Mouse (Mus musculus): ENCODE data around the gene Pfdn2. TPM values are rescaled to one million over a fixed set of nuclear protein-coding genes. Genes with fewer than 3 reads are reported as not detected.

Gene Pfdn2
- polyA plus RNA-seq, 1 experiment from 2014 or later: 46.2 TPM

DNA sequence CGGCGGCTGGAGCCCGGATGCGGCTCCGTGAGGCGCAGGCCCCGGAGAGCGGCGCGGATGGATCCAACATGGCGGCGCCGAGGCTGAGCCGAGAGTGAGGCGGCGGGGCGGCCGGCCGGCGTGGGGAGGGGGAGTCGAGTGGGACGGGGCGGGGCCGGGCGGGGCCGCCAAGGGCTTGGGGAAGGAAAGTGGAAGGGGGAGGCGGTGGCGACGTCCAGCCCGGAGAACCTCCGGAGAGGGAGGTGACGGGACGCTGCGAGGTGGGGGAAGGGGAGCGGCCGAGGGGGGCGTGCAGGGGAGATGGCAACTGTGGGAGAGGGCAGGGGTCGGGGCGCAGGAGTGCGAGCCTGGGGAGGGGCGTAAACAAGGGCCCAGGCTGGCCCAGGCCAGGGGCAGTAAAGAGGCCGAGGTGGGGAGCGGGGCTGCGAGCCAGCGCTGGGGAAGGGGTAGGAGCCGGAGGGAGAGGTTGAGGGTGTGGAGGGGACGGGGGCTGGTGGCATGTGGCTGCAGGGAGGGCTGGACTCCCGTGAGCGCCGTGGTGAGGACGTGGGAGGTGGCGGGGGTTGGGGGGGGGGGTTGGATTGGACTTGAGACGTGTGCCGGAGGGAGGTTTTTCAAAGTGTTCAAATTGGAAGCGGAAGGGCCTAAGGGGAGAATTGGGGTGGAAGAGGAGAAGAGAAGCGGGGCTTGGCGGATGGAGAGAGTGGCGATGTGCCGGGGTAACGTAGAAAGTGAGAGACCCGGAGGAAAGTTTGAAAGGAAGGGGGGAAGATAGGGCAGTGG lies 15.8 kb upstream of the Pfdn2 start:
- Histone ChIP-seq H3K4me3 (ENCODE audit: low read depth, low read length) (peak overlapping the region; percentile 91), H3K9ac (replicated peaks) (peak overlapping the region; percentile 93), H3K27ac (ENCODE audit: low read depth) (peak overlapping the region; percentile 99), H3K9me3 (ENCODE audit: low read length) (no peaks in the 10 kb centered on the region), H3K27me3 (ENCODE audit: insufficient read depth, low read length) (no peaks in the 10 kb centered on the region), H3K36me3 (replicated peaks; ENCODE audit: insufficient read depth, low read length) (0 out of 2 replicates have a peak, but pooled peaks cover 2% of the 10 kb centered on the region), H3K4me1 (ENCODE audit: insufficient read depth) (peaks cover 24% of the 10 kb centered on the region), H3K4me2 (ENCODE audit: low read depth, low read length) (peak overlapping the region; percentile 93)
- DNase-seq (no peak), ATAC-seq (peak; percentile 18)
- TF ChIP-seq EP300 (IDR thresholded peaks at IDR 0.05; ENCODE audit: low read depth): no peak
- TF ChIP-seq CTCF (IDR thresholded peaks at IDR 0.05; ENCODE audit: low read depth): no peak
- under 1% methylated on average over 51 of the region's 61 CpGs for WGBS (ENCODE audit: insufficient replicate concordance)

DNA sequence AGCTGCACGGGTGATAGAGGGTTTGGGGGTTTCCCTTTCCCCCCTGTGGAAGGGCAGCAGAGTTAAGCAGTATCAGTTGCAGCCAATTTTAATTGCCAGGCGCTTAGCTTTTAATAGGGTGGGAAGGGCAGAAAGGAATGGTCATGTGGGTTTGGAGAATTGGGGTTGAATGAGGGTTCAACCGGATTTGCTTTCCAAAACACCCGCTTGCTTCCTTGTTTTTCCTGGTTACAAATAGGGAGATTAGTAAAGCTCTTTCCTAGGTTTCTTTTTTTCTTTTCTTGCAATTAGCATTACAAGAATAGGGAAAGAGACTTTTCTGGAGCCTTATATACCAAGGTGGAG lies 15.3 kb upstream of the Pfdn2 start:
- H3K4me3 ChIP-seq (ENCODE audit: low read depth, low read length): peak overlapping the region; percentile 91
- WGBS (ENCODE audit: insufficient replicate concordance): under 1% methylated on average over 4 of the region's 4 CpGs
- H3K27me3 ChIP-seq (ENCODE audit: insufficient read depth, low read length): no peaks in the 10 kb centered on the region
- TF ChIP-seq CTCF (IDR thresholded peaks at IDR 0.05; ENCODE audit: low read depth): no peak
- no peak for TF ChIP-seq EP300 (IDR thresholded peaks at IDR 0.05; ENCODE audit: low read depth)
- peak overlapping the region; percentile 99 for H3K27ac ChIP-seq (ENCODE audit: low read depth)
- ATAC-seq (no peak), DNase-seq (no peak)
- H3K4me1 ChIP-seq (ENCODE audit: insufficient read depth): peaks cover 24% of the 10 kb centered on the region
- peak overlapping the region; percentile 93 for H3K4me2 ChIP-seq (ENCODE audit: low read depth, low read length)
- H3K9me3 ChIP-seq (ENCODE audit: low read length): no peaks in the 10 kb centered on the region
- peak overlapping the region; percentile 93 for H3K9ac ChIP-seq (replicated peaks)
- H3K36me3 ChIP-seq (replicated peaks; ENCODE audit: insufficient read depth, low read length): 0 out of 2 replicates have a peak, but pooled peaks cover 2% of the 10 kb centered on the region

DNA sequence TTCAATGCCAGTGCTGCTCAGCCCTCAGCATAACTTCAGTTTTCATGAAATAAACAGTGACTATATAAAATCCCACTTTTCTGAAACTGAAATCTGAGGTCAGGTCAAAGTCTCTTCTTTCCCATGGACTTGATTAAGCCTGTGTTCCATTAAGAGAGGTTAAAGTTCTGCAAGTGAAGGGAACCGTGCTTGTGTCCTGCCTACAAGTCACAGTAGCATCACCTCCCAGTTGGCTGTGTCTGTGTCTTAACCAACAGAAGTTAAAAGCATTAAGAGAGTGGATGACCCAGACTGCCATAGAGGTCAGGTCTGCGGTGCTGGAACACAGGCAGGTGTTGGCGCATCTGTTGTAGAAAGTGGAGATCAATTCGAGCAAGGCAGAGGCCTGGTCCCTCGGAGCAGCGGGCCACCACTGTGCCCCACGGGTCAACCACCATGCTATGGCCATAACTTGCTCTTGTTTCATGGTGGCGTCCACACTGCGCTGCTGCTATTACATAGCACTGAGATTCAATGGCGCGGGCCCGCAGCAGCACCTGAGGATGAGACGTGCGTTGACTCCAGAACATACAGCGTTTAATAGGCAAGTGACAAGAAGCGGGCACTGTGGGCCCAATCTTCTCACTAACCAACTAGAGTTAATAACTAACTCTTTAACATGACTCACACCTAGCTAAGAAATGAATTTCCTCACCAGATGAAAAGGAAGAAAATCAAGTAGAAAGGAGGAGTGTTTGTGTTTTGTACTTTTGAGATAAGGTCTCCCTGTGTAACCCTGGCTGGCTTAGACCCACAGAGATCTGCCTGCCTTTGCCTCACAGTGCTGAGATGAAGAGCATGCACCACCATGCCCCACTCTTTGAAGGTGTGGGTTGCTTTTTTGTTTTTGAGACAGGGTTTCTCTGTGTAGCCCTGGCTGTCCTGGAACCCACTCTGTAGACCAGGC lies 2.9 kb upstream of the Pfdn2 start:
- DNase-seq (no peak), ATAC-seq (no peak)
- no peak overlapping the region for H3K4me2 ChIP-seq (ENCODE audit: low read depth, low read length)
- peaks cover 40% of the 10 kb centered on the region for H3K36me3 ChIP-seq (replicated peaks; ENCODE audit: insufficient read depth, low read length)
- TF ChIP-seq EP300 (IDR thresholded peaks at IDR 0.05; ENCODE audit: low read depth) (no peak), CTCF (IDR thresholded peaks at IDR 0.05; ENCODE audit: low read depth) (no peak)
- H3K27ac ChIP-seq (ENCODE audit: low read depth): 0 out of 2 replicates have a peak overlapping the region, but pooled peaks have one; percentile 50
- H3K9me3 ChIP-seq (ENCODE audit: low read length): no peaks in the 10 kb centered on the region; the same call in 1 of the 2 replicates
- no peak overlapping the region for H3K4me3 ChIP-seq (ENCODE audit: low read depth, low read length)
- WGBS (ENCODE audit: insufficient replicate concordance): 88% methylated on average over 16 of the region's 16 CpGs
- no peaks in the 10 kb centered on the region for H3K27me3 ChIP-seq (ENCODE audit: insufficient read depth, low read length)
- no peak overlapping the region for H3K9ac ChIP-seq (replicated peaks)
- peaks cover 15% of the 10 kb centered on the region for H3K4me1 ChIP-seq (ENCODE audit: insufficient read depth)

DNA sequence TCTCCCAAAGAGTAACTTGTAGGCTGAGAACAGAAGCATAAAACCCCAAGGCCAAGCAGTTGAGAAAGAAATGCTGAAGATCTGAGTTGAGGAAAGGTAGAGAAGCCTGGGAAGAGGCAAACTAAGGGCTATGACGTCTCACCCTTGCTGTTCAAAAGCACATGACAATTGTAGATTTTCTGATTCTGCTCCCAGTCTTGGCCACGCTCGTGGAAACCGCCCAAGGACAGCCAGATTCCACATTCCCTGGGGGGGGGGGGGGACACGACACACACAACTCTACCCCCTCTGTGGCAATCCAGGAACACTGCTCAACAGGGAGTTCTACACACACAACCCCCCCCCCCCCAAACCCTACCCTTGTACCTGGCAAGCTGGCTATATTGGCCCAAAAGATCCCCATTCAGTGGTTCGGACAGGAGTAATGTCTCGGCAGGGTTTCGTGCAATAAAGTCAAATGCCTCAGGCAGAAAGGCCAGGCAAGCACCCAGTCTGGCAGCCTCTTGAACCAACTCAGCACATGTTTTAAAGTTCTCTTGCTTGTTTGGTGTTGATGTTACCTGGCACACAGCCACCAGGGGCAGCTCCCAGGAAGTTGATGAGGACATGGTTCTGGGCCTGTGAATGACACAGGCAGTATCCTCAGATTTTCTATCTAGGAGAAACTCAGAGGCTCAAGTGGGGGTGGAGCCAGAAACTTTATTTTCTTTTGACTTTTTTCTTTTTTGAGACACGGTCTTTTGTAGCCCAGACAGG lies 1.4 kb upstream of the Pfdn2 start:
- DNase-seq (peak; percentile 71), ATAC-seq (peak; percentile 72)
- Histone ChIP-seq H3K27me3 (ENCODE audit: insufficient read depth, low read length) (no peaks in the 10 kb centered on the region), H3K4me3 (ENCODE audit: low read depth, low read length) (peak overlapping the region; percentile 85; the same call in 1 of the 2 replicates), H3K36me3 (replicated peaks; ENCODE audit: insufficient read depth, low read length) (peaks cover 31% of the 10 kb centered on the region), H3K27ac (ENCODE audit: low read depth) (peak overlapping the region; percentile 50), H3K4me1 (ENCODE audit: insufficient read depth) (peaks cover 19% of the 10 kb centered on the region), H3K9me3 (ENCODE audit: low read length) (no peaks in the 10 kb centered on the region; the same call in 1 of the 2 replicates), H3K9ac (replicated peaks) (no peak overlapping the region), H3K4me2 (ENCODE audit: low read depth, low read length) (peak overlapping the region; percentile 74)
- WGBS (ENCODE audit: insufficient replicate concordance): 61% methylated on average over 8 of the region's 9 CpGs
- no peak for TF ChIP-seq CTCF (IDR thresholded peaks at IDR 0.05; ENCODE audit: low read depth)
- no peak for TF ChIP-seq EP300 (IDR thresholded peaks at IDR 0.05; ENCODE audit: low read depth)

DNA sequence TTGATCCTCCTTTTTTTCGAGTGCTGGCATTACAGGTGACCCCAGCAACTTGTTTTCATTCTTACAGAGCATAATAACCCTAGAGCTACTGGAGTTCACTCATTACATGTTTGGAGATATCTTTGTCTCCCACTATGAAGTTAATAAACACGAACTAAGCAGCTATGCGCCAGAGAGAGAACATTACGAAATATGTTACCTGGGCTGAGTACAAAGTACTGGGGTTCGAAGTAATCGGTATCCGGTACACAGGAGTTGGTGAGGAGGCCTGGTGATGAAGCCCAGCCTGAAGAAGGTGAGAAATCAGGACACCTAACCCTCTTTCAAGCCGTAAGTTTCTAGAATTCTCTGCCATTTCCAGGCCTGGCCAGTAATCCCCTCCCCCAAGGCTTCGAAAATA lies 755 bp upstream of the Pfdn2 start:
- peak overlapping the region; percentile 74 for H3K4me2 ChIP-seq (ENCODE audit: low read depth, low read length)
- no peaks in the 10 kb centered on the region; the same call in 1 of the 2 replicates for H3K9me3 ChIP-seq (ENCODE audit: low read length)
- H3K27ac ChIP-seq (ENCODE audit: low read depth): peak overlapping the region; percentile 50
- DNase-seq (no peak), ATAC-seq (peak; percentile 72)
- H3K4me3 ChIP-seq (ENCODE audit: low read depth, low read length): peak overlapping the region; percentile 85
- peaks cover 19% of the 10 kb centered on the region for H3K4me1 ChIP-seq (ENCODE audit: insufficient read depth)
- no peak for TF ChIP-seq CTCF (IDR thresholded peaks at IDR 0.05; ENCODE audit: low read depth)
- TF ChIP-seq EP300 (IDR thresholded peaks at IDR 0.05; ENCODE audit: low read depth): no peak
- H3K36me3 ChIP-seq (replicated peaks; ENCODE audit: insufficient read depth, low read length): peaks cover 28% of the 10 kb centered on the region
- no peaks in the 10 kb centered on the region for H3K27me3 ChIP-seq (ENCODE audit: insufficient read depth, low read length)
- WGBS (ENCODE audit: insufficient replicate concordance): 64% methylated on average over 9 of the region's 9 CpGs
- peak overlapping the region; percentile 75 for H3K9ac ChIP-seq (replicated peaks)
